Mouse (Mus musculus): ENCODE data around the gene Scml4.

GRCm38 (mm10) chr10:42893857-42894256 lies 33.7 kb downstream of the Scml4 start:
- TF ChIP-seq TAL1 (IDR thresholded peaks at IDR 0.05; ENCODE audit: low read length) (no peak), GATA1 (IDR thresholded peaks at IDR 0.05; ENCODE audit: low read length) (no peak)

Measured in erythroblast, embryonic 14.5 days (primary cell).